Mouse (Mus musculus): Measurements from ENCODE around the gene Tmcc3. TPM values are rescaled to one million over a fixed set of nuclear protein-coding genes. Genes with fewer than 3 reads are reported as not detected.

The Tmcc3 gene
- total RNA-seq, 4 experiments from 2014 or later, result 28.1 to 32.2 (median 29.6) TPM

GRCm38 (mm10) chr10:94466313-94466712 is 154.6 kb downstream of the Tmcc3 start:
- DNase-seq (ENCODE audit: low spot score), result no peak

GRCm38 (mm10) chr10:94471487-94471886 is 159.7 kb downstream of the Tmcc3 start:
- DNase-seq (ENCODE audit: low spot score), result no peak

GRCm38 (mm10) chr10:94473501-94473900 is 161.8 kb downstream of the Tmcc3 start:
- no peak for DNase-seq (ENCODE audit: low spot score)

GRCm38 (mm10) chr10:94474185-94474584 is 162.4 kb downstream of the Tmcc3 start:
- DNase-seq (ENCODE audit: low spot score), result no peak

- no peak for DNase-seq (ENCODE audit: low spot score)
Measured at GRCm38 (mm10) chr10:94477366-94478225, 165.8 kb downstream of the Tmcc3 start.

- DNase-seq (ENCODE audit: low spot score), result peak; percentile 92
Measured at GRCm38 (mm10) chr10:94479646-94480045, 167.9 kb downstream of the Tmcc3 start.

GRCm38 (mm10) chr10:94480380-94481101 is 168.8 kb downstream of the Tmcc3 start:
- DNase-seq (ENCODE audit: low spot score), result peak; percentile 85

GRCm38 (mm10) chr10:94481613-94482012 is 169.9 kb downstream of the Tmcc3 start:
- DNase-seq (ENCODE audit: low spot score), result no peak

GRCm38 (mm10) chr10:94486179-94486578 is 174.4 kb downstream of the Tmcc3 start:
- DNase-seq (ENCODE audit: low spot score), result no peak

GRCm38 (mm10) chr10:94489509-94489908 is 177.8 kb downstream of the Tmcc3 start:
- no peak for DNase-seq (ENCODE audit: low spot score)

- DNase-seq (ENCODE audit: low spot score), result no peak
Measured at GRCm38 (mm10) chr10:94491006-94491405, 179.3 kb downstream of the Tmcc3 start.

- DNase-seq (ENCODE audit: low spot score), result peak; percentile 61
Measured at GRCm38 (mm10) chr10:94494403-94494846, 182.7 kb downstream of the Tmcc3 start.

GRCm38 (mm10) chr10:94495496-94496235 is 183.9 kb downstream of the Tmcc3 start:
- no peak for DNase-seq (ENCODE audit: low spot score)

GRCm38 (mm10) chr10:94496826-94497440 is 185.2 kb downstream of the Tmcc3 start:
- no peak for DNase-seq (ENCODE audit: low spot score)

GRCm38 (mm10) chr10:94500210-94500876 is 188.6 kb downstream of the Tmcc3 start:
- no peak for DNase-seq (ENCODE audit: low spot score)

GRCm38 (mm10) chr10:94500877-94501273 is 189.1 kb downstream of the Tmcc3 start:
- no peak for DNase-seq (ENCODE audit: low spot score)

- no peak for DNase-seq (ENCODE audit: low spot score)
Measured at GRCm38 (mm10) chr10:94501796-94502195, 190.0 kb downstream of the Tmcc3 start.

- peak; percentile 43 for DNase-seq (ENCODE audit: low spot score)
Measured at GRCm38 (mm10) chr10:94505248-94505772, 193.6 kb downstream of the Tmcc3 start.

- DNase-seq (ENCODE audit: low spot score), result no peak
Measured at GRCm38 (mm10) chr10:94508863-94509262, 197.1 kb downstream of the Tmcc3 start.

GRCm38 (mm10) chr10:94512771-94513170 is 201.0 kb downstream of the Tmcc3 start:
- no peak for DNase-seq (ENCODE audit: low spot score)

- DNase-seq (ENCODE audit: low spot score), result no peak
Measured at GRCm38 (mm10) chr10:94514091-94514505, 202.3 kb downstream of the Tmcc3 start.

All from heart, adult 8-10 months (tissue).